19 mouse cellular contexts compared by ENCODE assay signal in genomic region chr7:82206787-82207186, GRCm38 (mm10). TPM values are rescaled to one million over a fixed set of nuclear protein-coding genes. Genes with fewer than 3 reads are reported as not detected.
A peak's percentile ranks its signal among the peaks of the same experiment; 100 is the strongest.
DNase-seq lines count a peak whose midpoint lies in the region; ATAC-seq and TF ChIP-seq lines count a peak whose summit lies in the region.
"Had no signal": no experiment of that assay in that cellular context is flagged by ENCODE, and none has a peak within 500 bp of the region (broad histone marks: within the 10 kb centered on the region; RNA-seq: fewer than 3 reads in every experiment).

No protein-coding gene starts in this region.

- TF ChIP-seq POLR2A in cerebellum, adult 2 months (IDR thresholded peaks at IDR 0.05; ENCODE audit: borderline replicate concordance, insufficient read depth, low read length): no peak

- no peaks in the 10 kb centered on the region for H3K27me3 ChIP-seq in heart, embryonic 10.5 days (ENCODE audit: insufficient read depth, poor library complexity, severe bottlenecking)
- no peaks in the 10 kb centered on the region; the same call in 1 of the 2 replicates for H3K27me3 ChIP-seq in cerebellum, adult 2 months (ENCODE audit: control insufficient read depth, insufficient read depth, low read length)
- H3K27me3 ChIP-seq in hindbrain, embryonic 14.5 days (ENCODE audit: control insufficient read depth, insufficient read depth, low read length): no peaks in the 10 kb centered on the region
- no peaks in the 10 kb centered on the region for H3K27me3 ChIP-seq in stomach, postnatal 0 days (ENCODE audit: control insufficient read depth, insufficient read depth, low read length)
- H3K27me3 ChIP-seq: heart, embryonic 15.5 days; hindbrain, embryonic 13.5 days; limb, embryonic 13.5 days; liver, embryonic 13.5 days had no signal

- no peak for ATAC-seq in hindbrain, embryonic 14.5 days (ENCODE audit: low FRiP score)
- no peak for ATAC-seq in stomach, postnatal 0 days (ENCODE audit: low FRiP score, low TSS enrichment)

- H3K9ac ChIP-seq in hindbrain, embryonic 14.5 days: no peak overlapping the region
- no peak overlapping the region for H3K9ac ChIP-seq in stomach, postnatal 0 days (ENCODE audit: low read length)
- H3K9ac ChIP-seq: heart, embryonic 15.5 days; hindbrain, embryonic 13.5 days; limb, embryonic 13.5 days; liver, embryonic 13.5 days; lung, embryonic 14.5 days had no signal

- no peak overlapping the region for H3K27ac ChIP-seq in heart, embryonic 10.5 days
- no peak overlapping the region for H3K27ac ChIP-seq in cerebellum, adult 2 months (ENCODE audit: insufficient read depth, low read length)
- no peak overlapping the region for H3K27ac ChIP-seq in hindbrain, embryonic 14.5 days
- no peak overlapping the region for H3K27ac ChIP-seq in stomach, postnatal 0 days (replicated peaks)
- H3K27ac ChIP-seq: heart, embryonic 15.5 days; hindbrain, embryonic 13.5 days; limb, embryonic 13.5 days; liver, embryonic 13.5 days had no signal

- no peaks in the 10 kb centered on the region for H3K36me3 ChIP-seq in heart, embryonic 10.5 days
- H3K36me3 ChIP-seq in hindbrain, embryonic 14.5 days (replicated peaks; ENCODE audit: control insufficient read depth, insufficient read depth): no peaks in the 10 kb centered on the region
- H3K36me3 ChIP-seq in stomach, postnatal 0 days (ENCODE audit: control insufficient read depth, insufficient read depth, low read length): no peaks in the 10 kb centered on the region
- H3K36me3 ChIP-seq: heart, embryonic 15.5 days; hindbrain, embryonic 13.5 days; limb, embryonic 13.5 days; liver, embryonic 13.5 days had no signal

- peaks cover 11% of the 10 kb centered on the region for H3K4me1 ChIP-seq in heart, embryonic 10.5 days
- peaks cover 11% of the 10 kb centered on the region for H3K4me1 ChIP-seq in cerebellum, adult 2 months (ENCODE audit: control insufficient read depth, insufficient read depth, low read length)
- no peaks in the 10 kb centered on the region for H3K4me1 ChIP-seq in hindbrain, embryonic 14.5 days (replicated peaks; ENCODE audit: control insufficient read depth, insufficient read depth, low read length)
- no peaks in the 10 kb centered on the region; the same call in 1 of the 2 replicates for H3K4me1 ChIP-seq in stomach, postnatal 0 days (replicated peaks; ENCODE audit: control insufficient read depth, insufficient read depth)
- H3K4me1 ChIP-seq: liver, embryonic 13.5 days had no signal

- no peak for TF ChIP-seq EP300 in stomach, postnatal 0 days (optimal IDR thresholded peaks at IDR 0.05)

- H3K4me3 ChIP-seq in heart, embryonic 10.5 days: no peak overlapping the region
- H3K4me3 ChIP-seq in cerebellum, adult 2 months (replicated peaks; ENCODE audit: insufficient read depth, low read depth, low read length): no peak overlapping the region
- no peak overlapping the region for H3K4me3 ChIP-seq in hindbrain, embryonic 14.5 days (replicated peaks; ENCODE audit: low read length)
- H3K4me3 ChIP-seq in stomach, postnatal 0 days (ENCODE audit: low read depth, low read length): no peak overlapping the region
- H3K4me3 ChIP-seq: heart, embryonic 15.5 days; hindbrain, embryonic 13.5 days; limb, embryonic 13.5 days; liver, embryonic 13.5 days had no signal

- no peaks in the 10 kb centered on the region for H3K9me3 ChIP-seq in heart, embryonic 10.5 days
- H3K9me3 ChIP-seq in hindbrain, embryonic 14.5 days (ENCODE audit: control insufficient read depth, low read length): no peaks in the 10 kb centered on the region
- no peaks in the 10 kb centered on the region for H3K9me3 ChIP-seq in stomach, postnatal 0 days (ENCODE audit: control insufficient read depth, low read length)
- H3K9me3 ChIP-seq: heart, embryonic 15.5 days; hindbrain, embryonic 13.5 days; limb, embryonic 13.5 days; liver, embryonic 13.5 days had no signal

- 85% methylated on average over 8 of the region's 8 CpGs for WGBS in heart, embryonic 10.5 days
- 11% methylated on average over 8 of the region's 8 CpGs for WGBS in cerebellum, adult 2 months
- 93% methylated on average over 8 of the region's 8 CpGs for WGBS in hindbrain, embryonic 14.5 days
- WGBS in stomach, postnatal 0 days: 80% methylated on average over 8 of the region's 8 CpGs

- TF ChIP-seq CTCF in cerebellum, adult 2 months (IDR thresholded peaks at IDR 0.05; ENCODE audit: borderline replicate concordance, insufficient read depth, low read depth, low read length): no peak
- no peak for TF ChIP-seq CTCF in stomach, postnatal 0 days (IDR thresholded peaks at IDR 0.05; ENCODE audit: low read depth)

- no peak overlapping the region for H3K4me2 ChIP-seq in hindbrain, embryonic 14.5 days (replicated peaks)
- H3K4me2 ChIP-seq in stomach, postnatal 0 days (replicated peaks; ENCODE audit: low read depth): no peak overlapping the region
- H3K4me2 ChIP-seq: heart, embryonic 15.5 days; hindbrain, embryonic 13.5 days; limb, embryonic 13.5 days; liver, embryonic 13.5 days; lung, embryonic 14.5 days; midbrain, embryonic 11.5 days had no signal

- DNase-seq in heart, adult 8-10 months (ENCODE audit: low spot score): peak; percentile 24
- DNase-seq in heart, embryonic 10.5 days (ENCODE audit: low spot score): no peak
- DNase-seq in cerebellum, adult 2 months: peak; percentile 86 to 92
- DNase-seq in cerebellum, postnatal 14 days: peak; percentile 89 to 92
- no peak for DNase-seq in hindbrain, embryonic 14.5 days (ENCODE audit: low spot score)
- DNase-seq in stomach, postnatal 0 days (ENCODE audit: low spot score): no peak
- no peak for DNase-seq in lung, postnatal 25 days (ENCODE audit: low spot score)
- DNase-seq: adrenal gland, adult 2 months; gastrocnemius, postnatal 10 days; kidney, adult 9 months; kidney, postnatal 36 days; layer of hippocampus, adult 9-11 months; liver, embryonic 13.5 days; right cerebral cortex, postnatal 25 days had no signal

RNA-seq across cellular contexts. Expression of gene Sh3gl3, which starts 33.1 kb away (rescaled TPM):
- under 1 TPM; 0.32 to 0.73 (median 0.44) TPM for total RNA-seq in heart, adult 8-10 months (2022)
- 4.0 and 8.5 TPM in 2 replicates for polyA plus RNA-seq in heart, embryonic 10.5 days (2016; fragmentation: Nextera tagmentation; extraction: Ambion mirVana)
- 24.1 and 28.4 TPM in 2 replicates for polyA plus RNA-seq in cerebellum, adult 2 months (2012; rRNA removed)
- polyA plus RNA-seq in hindbrain, embryonic 14.5 days (2014; fragmentation: Nextera tagmentation; extraction: Ambion mirVana): 72.2 and 77.9 TPM in 2 replicates
- polyA plus RNA-seq in stomach, postnatal 0 days (2015; fragmentation: Nextera tagmentation; extraction: Ambion mirVana): 4.0 and 4.9 TPM in 2 replicates

Comparison
In these comparisons a context has a peak if more than half of its experiments do, and no peak if none do; other contexts are left out.
1. DNase-seq: peak in heart, adult 8-10 months (single experiment), cerebellum, adult 2 months (2 of 2) and cerebellum, postnatal 14 days (2 of 2); none in heart, embryonic 10.5 days (single experiment), hindbrain, embryonic 14.5 days (single experiment), stomach, postnatal 0 days (single experiment) and lung, postnatal 25 days (single experiment).